Mouse (Mus musculus) liver, postnatal 0 days (tissue): ENCODE data around the gene Lipe. TPM values are rescaled to one million over a fixed set of nuclear protein-coding genes. Genes with fewer than 3 reads are reported as not detected.

Source experiments
- ATAC-seq: fragments of 200-750 bp; cut with Nextera tagmentation; 2 replicates; pipeline ENCODE4 v1.8.0; 2017; ENCODE audit warnings: mild to moderate bottlenecking, moderate library complexity
- DNase-seq: peaks from one replicate; pipeline ENCODE4 v3.0.0-alpha.2; 2016
- H3K27ac ChIP-seq: fragments of 300-500 bp; sonication (generic); 2 replicates; pipeline ENCODE4 v1.5.1; 2014; ENCODE audit warnings: antibody characterized with exemption, moderate library complexity, mild to moderate bottlenecking, low read depth
- H3K27me3 ChIP-seq: fragments of 300-500 bp; sonication (generic); 2 replicates; pipeline ENCODE4 v1.6.1; 2014; ENCODE audit warnings: low read length, control low read depth, mixed read lengths; ENCODE audit not compliant: insufficient read depth
- H3K36me3 ChIP-seq: fragments of 300-500 bp; sonication (generic); replicated peaks from 2 replicates; pipeline ENCODE4 v1.6.1; 2014; ENCODE audit warnings: mild to moderate bottlenecking, control low read depth, low read length, moderate library complexity, mixed read lengths; ENCODE audit not compliant: insufficient read depth
- H3K4me1 ChIP-seq: fragments of 300-500 bp; sonication (generic); 2 replicates; pipeline ENCODE4 v1.6.1; 2014; ENCODE audit warnings: antibody characterized with exemption, mild to moderate bottlenecking, control low read depth; ENCODE audit not compliant: insufficient read depth
- H3K4me2 ChIP-seq: fragments of 300-500 bp; sonication (generic); 2 replicates; pipeline ENCODE4 v1.6.1; 2014; ENCODE audit warnings: low read depth, mild to moderate bottlenecking, low read length, moderate library complexity, mixed read lengths
- H3K4me3 ChIP-seq: fragments of 300-500 bp; sonication (generic); 2 replicates; pipeline ENCODE4 v1.5.1; 2014; ENCODE audit warnings: low read depth, low read length
- H3K9ac ChIP-seq: fragments of 300-500 bp; sonication (generic); replicated peaks from 2 replicates; pipeline ENCODE4 v1.6.1; 2014; ENCODE audit warnings: mild to moderate bottlenecking, moderate library complexity
- H3K9me3 ChIP-seq: fragments of 300-500 bp; sonication (generic); 2 replicates; pipeline ENCODE4 v1.6.1; 2016; ENCODE audit warnings: mild to moderate bottlenecking, control low read depth, low read length, mixed read lengths
- CTCF ChIP-seq: sonication (generic); IDR thresholded peaks from 2 replicates; pipeline ENCODE4 v1.5.1; 2016; ENCODE audit warnings: antibody characterized with exemption, low read depth
- EP300 ChIP-seq: IDR thresholded peaks from 2 replicates; pipeline ENCODE4 v1.6.1; 2016; ENCODE audit warnings: antibody characterized with exemption, low read depth, mild to moderate bottlenecking
- WGBS: fragments of 180-500 bp; shearing (Covaris S2); extraction: QIAGEN DNeasy Blood & Tissue Kit; methylation state at CpG from one replicate; pipeline ENCODE4 v1.1.7; 2014; ENCODE audit not compliant: insufficient replicate concordance; 5-methylcytosine and 5-hydroxymethylcytosine counted together
- polyA plus RNA-seq: library from polyadenylated mRNA; unstranded; fragments of >200 nt; fragmentation: Nextera tagmentation; extraction: Ambion mirVana; gene quantifications from 2 replicates; pipeline ENCODE4 v1.2.1, GENCODE M21; 2015

Gene Lipe
- 5.2 and 5.5 TPM in 2 replicates for polyA plus RNA-seq

DNA sequence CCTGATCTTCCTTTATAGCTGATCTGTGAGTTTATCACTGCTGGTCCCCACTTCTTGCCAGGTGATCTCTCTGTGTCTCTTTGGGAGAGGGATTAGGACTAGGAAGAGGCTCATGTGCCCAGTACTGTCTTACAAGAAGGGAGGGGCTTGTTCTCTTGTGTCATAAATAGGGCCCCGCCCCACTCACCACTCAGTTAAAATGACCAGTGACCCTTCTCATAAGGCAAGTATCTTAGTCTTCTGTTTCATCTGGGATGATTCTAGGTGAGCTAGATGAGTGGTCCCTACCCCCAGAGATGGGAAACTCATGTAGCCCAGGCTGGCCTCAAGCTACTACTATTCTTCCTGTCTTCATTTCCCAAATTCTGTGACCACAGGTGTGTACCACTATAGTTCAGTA is at the start of gene Lipe:
Gene Lipe (minus strand): TSS at position 101 of the 400 bp plus-strand sequence.
- ATAC-seq, result no peak
- no peak for DNase-seq
- Histone ChIP-seq H3K27ac (no peak within 1 kb of the TSS), H3K4me2 (no peak within 1 kb of the TSS), H3K4me3 (no peak within 1 kb of the TSS), H3K4me1 (peaks cover 26% of the 10 kb centered on the region), H3K36me3 (no peaks in the 10 kb centered on the region), H3K9ac (no peak within 1 kb of the TSS), H3K27me3 (no peaks in the 10 kb centered on the region), H3K9me3 (no peaks in the 10 kb centered on the region)
- TF ChIP-seq CTCF (no peak), EP300 (no peak)
- WGBS, result 90% methylated on average over 1 of the region's 1 CpGs

DNA sequence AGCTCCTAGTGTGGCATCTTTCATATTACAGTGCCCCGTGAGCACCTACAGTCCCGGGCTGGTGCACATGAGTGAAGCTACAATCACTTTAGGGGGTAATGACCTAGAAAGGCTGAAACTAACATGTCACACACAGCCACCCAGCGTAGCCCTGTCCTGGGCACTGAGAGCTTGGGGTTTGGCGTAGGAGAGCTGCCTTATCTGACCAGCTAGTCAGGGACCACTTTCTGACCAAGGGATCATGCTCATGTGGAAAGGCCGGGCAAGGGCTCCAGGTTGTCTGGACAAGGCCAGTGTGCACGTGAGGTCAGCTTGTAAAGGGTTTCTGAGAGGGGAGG is 42.3 kb upstream of the Lipe start:
- WGBS, result 59% methylated on average over 6 of the region's 6 CpGs

DNA sequence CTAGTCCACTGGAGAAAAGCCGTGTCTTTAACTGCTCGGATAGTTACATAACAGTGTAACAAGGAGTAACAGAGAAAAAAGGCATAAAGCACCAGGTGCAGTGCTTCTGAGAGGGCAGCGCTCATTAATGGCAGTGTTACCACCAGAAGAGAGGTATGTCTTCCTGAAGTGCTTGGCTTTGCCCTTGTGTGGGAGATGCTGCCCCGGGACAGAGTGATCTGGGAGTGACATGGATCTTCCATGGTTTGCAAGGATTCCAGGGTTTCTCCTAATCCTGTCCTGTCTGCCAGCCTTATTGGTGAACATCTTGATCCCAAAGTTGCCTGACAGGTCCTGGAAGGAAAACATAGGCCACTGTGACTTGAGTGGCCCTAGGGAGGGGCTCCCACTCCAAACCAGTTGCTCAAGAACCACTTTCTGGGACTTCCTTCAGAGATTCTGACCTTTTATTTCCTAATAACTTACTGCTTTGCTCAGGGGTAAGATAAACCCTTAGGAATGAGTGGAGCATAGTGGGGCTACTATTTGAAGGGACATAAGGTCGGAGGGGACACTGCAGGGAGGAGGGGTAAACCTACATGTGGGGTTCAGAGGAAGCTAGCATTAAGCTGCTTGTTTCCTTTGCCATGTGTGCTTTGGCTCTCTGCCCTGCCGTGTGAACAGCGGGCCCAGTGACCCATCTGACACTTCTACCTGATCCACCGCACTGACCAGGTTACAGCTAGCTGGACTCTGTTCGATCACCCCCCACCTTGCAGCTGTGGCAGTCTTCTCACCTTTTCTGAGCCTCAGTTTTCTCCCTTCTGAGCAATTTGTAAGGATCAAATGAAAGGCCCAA is 41.7 kb upstream of the Lipe start:
- Histone ChIP-seq H3K4me3 (no peak overlapping the region), H3K4me2 (no peak overlapping the region), H3K9me3 (no peaks in the 10 kb centered on the region), H3K27me3 (no peaks in the 10 kb centered on the region), H3K4me1 (peaks cover 30% of the 10 kb centered on the region), H3K9ac (no peak overlapping the region), H3K27ac (peak overlapping the region; percentile 89), H3K36me3 (no peaks in the 10 kb centered on the region)
- TF ChIP-seq CTCF (no peak), EP300 (no peak)
- DNase-seq (peak; percentile 78), ATAC-seq (peak; percentile 94)
- 67% methylated on average over 9 of the region's 9 CpGs for WGBS

More for the DNA sequence above, 42.3 kb upstream of the Lipe start:
- ATAC-seq, result peak; percentile 74
- Histone ChIP-seq H3K4me1 (peaks cover 26% of the 10 kb centered on the region), H3K36me3 (no peaks in the 10 kb centered on the region), H3K4me2 (no peak overlapping the region), H3K27me3 (no peaks in the 10 kb centered on the region), H3K4me3 (no peak overlapping the region), H3K9me3 (no peaks in the 10 kb centered on the region), H3K9ac (no peak overlapping the region), H3K27ac (peak overlapping the region; percentile 89)
- TF ChIP-seq EP300, result no peak
- TF ChIP-seq CTCF, result no peak
- peak; percentile 24 for DNase-seq

DNA sequence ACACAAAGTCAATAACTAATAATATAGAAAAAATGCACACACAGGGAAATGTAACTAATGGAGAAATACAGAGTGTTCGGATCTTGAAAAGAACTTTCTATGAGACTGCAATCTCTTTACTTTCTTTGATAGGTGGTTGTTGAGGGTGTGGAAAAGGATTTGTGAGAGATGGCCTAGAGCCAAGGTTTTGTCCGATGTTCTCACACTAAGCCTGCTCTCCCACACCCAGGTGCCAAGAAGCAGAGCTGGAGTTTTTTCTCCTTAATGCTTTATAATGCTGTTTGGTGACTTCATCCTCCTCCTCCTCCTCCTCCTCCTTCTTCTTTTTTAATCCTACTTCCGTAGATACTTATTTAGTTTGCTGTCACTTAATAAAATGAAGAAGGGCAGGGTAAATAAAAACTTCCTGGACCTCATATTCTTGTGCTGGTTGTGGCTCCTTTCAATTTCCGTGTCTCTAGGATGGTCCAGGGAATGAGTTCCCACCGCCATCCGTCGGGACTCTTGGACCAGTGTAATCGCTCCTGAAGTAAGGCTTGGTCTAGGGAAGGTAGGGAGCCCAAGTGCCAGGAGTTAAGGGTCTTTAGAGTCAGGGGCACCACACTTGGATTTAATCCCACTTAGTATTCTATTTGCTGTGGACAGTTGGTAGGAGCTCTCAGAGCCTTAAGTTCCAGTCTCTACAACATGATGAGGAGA is 40.8 kb upstream of the Lipe start:
- Histone ChIP-seq H3K4me2 (no peak overlapping the region), H3K4me3 (no peak overlapping the region), H3K9me3 (no peaks in the 10 kb centered on the region), H3K4me1 (peaks cover 36% of the 10 kb centered on the region), H3K9ac (no peak overlapping the region), H3K36me3 (no peaks in the 10 kb centered on the region), H3K27me3 (no peaks in the 10 kb centered on the region), H3K27ac (no peak overlapping the region; the same call in 1 of the 2 replicates)
- WGBS, result 76% methylated on average over 8 of the region's 8 CpGs
- ATAC-seq, result no peak
- TF ChIP-seq EP300 (no peak), CTCF (no peak)
- no peak for DNase-seq

DNA sequence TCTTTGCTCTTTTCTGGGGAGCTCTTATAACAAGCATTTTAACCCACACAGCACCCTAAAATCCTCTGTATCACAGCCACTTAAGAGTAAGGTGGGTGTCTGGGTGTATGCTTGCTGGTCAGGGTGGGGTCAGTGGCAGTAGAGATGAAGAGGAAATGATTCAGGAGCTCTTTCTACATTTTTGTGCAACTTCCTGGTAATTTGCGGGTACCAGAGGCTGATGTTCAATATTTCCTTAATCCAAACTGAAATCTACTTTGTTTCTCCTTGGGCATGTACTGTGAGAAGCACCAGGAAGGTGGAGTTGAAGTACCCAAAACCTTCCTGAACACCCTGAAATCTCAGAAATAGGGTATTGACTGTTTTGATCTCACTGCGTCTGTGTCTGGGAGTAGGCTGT is 38.2 kb upstream of the Lipe start:
- DNase-seq (no peak), ATAC-seq (no peak)
- H3K27ac ChIP-seq, result peak overlapping the region; percentile 82
- H3K4me1 ChIP-seq, result peaks cover 57% of the 10 kb centered on the region
- no peak overlapping the region for H3K4me2 ChIP-seq
- WGBS, result 60% methylated on average over 2 of the region's 2 CpGs
- no peak overlapping the region for H3K9ac ChIP-seq
- H3K9me3 ChIP-seq, result no peaks in the 10 kb centered on the region
- no peak overlapping the region for H3K4me3 ChIP-seq
- no peaks in the 10 kb centered on the region for H3K27me3 ChIP-seq
- H3K36me3 ChIP-seq, result no peaks in the 10 kb centered on the region
- TF ChIP-seq CTCF (no peak), EP300 (no peak)

DNA sequence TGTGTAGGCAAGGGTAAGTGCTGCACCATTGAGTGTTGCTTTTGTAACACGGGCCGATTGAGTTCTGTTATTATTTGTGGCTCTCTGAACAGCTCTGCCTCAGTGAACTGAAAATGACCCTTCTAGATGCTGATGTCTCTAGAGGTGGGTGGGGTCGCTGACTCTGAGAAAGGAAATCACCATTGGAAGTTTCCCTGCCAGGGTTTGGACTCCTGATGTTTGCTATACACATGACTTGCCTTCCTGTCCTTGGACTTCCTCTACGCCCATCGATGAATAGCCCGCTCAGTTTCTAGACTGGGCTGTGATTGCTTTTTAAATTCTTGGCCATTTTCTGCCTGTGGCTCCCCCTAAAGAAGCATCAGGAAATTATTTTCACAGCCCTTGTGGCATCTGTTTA is 37.7 kb upstream of the Lipe start:
- Histone ChIP-seq H3K36me3 (no peaks in the 10 kb centered on the region), H3K27ac (peak overlapping the region; percentile 82), H3K4me1 (peaks cover 57% of the 10 kb centered on the region), H3K27me3 (no peaks in the 10 kb centered on the region), H3K4me2 (no peak overlapping the region), H3K9me3 (no peaks in the 10 kb centered on the region), H3K4me3 (no peak overlapping the region), H3K9ac (no peak overlapping the region)
- TF ChIP-seq CTCF, result no peak
- TF ChIP-seq EP300, result no peak
- DNase-seq (no peak), ATAC-seq (no peak)
- 65% methylated on average over 6 of the region's 6 CpGs for WGBS
